Mouse (Mus musculus) embryo, embryonic 11.5 days (tissue): Measurements from ENCODE around the gene Gm44596.

ENCODE experiments used
- DNase-seq: peaks from one replicate; pipeline ENCODE4 v3.0.0-alpha.2; 2012; ENCODE audit warnings: low read depth, low spot score

Gene Gm44596

GRCm38 (mm10) chr6:128429300-128429699 lies 54.0 kb downstream of the Gm44596 start:
- DNase-seq, result no peak

DNA sequence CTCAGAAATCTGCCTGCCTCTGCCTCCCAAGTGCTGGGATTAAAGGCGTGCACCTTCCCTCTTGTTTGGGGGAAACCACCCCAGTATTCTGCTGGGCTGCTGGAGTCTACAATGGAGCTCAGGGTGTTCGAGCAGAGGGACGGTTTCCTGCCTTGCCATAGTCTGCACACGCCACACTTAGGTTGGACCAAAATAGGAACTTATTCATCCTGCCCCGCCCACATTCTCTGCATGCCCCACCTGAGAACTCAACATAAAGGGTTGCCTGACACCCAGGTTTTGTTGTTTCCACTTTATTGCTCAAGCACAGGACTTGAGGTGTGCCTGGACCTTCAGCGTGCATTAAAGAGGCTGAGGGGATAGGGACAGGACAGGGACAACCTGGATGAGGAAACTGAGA lies 54.5 kb downstream of the Gm44596 start:
- no peak for DNase-seq

GRCm38 (mm10) chr6:128432356-128432915 lies 57.1 kb downstream of the Gm44596 start:
- DNase-seq, result no peak

- no peak for DNase-seq
These were observed 58.3 kb downstream of the Gm44596 start for GRCm38 (mm10) chr6:128433566-128433965.

- DNase-seq, result no peak
These were observed 60.2 kb downstream of the Gm44596 start for GRCm38 (mm10) chr6:128435474-128435873.

- DNase-seq, result no peak
These were observed 61.2 kb downstream of the Gm44596 start for GRCm38 (mm10) chr6:128436356-128437005.

GRCm38 (mm10) chr6:128437288-128437687 lies 62.0 kb downstream of the Gm44596 start:
- DNase-seq, result no peak

DNA sequence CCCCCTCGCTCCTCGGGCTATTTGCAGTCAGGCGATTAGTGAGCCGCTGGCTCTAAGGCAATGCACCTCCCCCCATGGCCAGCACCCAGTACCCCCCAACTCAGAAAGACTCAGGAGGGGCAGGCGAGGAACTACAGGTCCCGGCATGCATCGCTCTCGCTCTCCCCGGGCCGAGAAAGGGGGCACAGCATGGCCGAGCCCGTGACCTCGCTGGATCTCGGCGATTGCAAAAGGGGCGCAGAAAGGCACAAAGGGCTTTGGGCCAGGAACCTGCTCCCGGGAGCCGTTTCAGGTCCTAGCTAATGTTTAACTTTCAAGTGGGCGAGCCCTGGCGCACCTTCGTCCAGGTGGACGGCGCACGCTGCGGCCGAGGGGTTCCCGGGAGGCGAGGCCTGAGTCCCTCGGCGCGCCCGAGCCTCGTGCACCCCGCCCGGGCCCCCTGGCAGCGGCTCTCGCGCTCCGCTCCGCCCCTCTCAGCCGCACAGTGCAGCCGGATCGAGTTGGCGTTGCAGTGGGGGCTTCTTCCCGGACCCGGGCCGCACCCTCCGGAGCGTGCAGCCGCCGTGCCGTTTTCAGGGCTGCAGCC lies 62.5 kb downstream of the Gm44596 start:
- peak; percentile 50 for DNase-seq

- peak; percentile 82 for DNase-seq
These were observed 63.1 kb downstream of the Gm44596 start, which contains the start of gene Fkbp4 for GRCm38 (mm10) chr6:128438317-128438870. Fkbp4 (minus strand) TSS chr6:128438677.

- DNase-seq, result no peak
These were observed 63.6 kb downstream of the Gm44596 start for GRCm38 (mm10) chr6:128438871-128439341.

- DNase-seq, result no peak
These were observed 64.9 kb downstream of the Gm44596 start for GRCm38 (mm10) chr6:128440238-128440637.

- DNase-seq, result no peak
These were observed 70.6 kb downstream of the Gm44596 start for GRCm38 (mm10) chr6:128445761-128446535.

- DNase-seq, result no peak
These were observed 71.8 kb downstream of the Gm44596 start for GRCm38 (mm10) chr6:128447063-128447462.

GRCm38 (mm10) chr6:128455835-128456605 lies 80.7 kb downstream of the Gm44596 start:
- no peak for DNase-seq
